Mouse (Mus musculus): ENCODE results near the gene Gm11077.

The Gm11077 gene

GRCm38 (mm10) chr6:140750371-140751080, 21.4 kb downstream of the Gm11077 start:
- DNase-seq = no peak

GRCm38 (mm10) chr6:140766365-140766764, 37.3 kb downstream of the Gm11077 start:
- no peak for DNase-seq

GRCm38 (mm10) chr6:140767237-140767636, 38.2 kb downstream of the Gm11077 start:
- no peak for DNase-seq

GRCm38 (mm10) chr6:140768180-140768579, 39.1 kb downstream of the Gm11077 start:
- no peak for DNase-seq

GRCm38 (mm10) chr6:140768859-140769640, 40.0 kb downstream of the Gm11077 start:
- no peak for DNase-seq

- no peak for DNase-seq
Measured at GRCm38 (mm10) chr6:140776274-140776673, 47.2 kb downstream of the Gm11077 start.

- no peak for DNase-seq
Measured at GRCm38 (mm10) chr6:140782524-140782923, 53.4 kb downstream of the Gm11077 start.

- no peak for DNase-seq
Measured at GRCm38 (mm10) chr6:140786058-140786457, 57.0 kb downstream of the Gm11077 start.

- DNase-seq = no peak
Measured at GRCm38 (mm10) chr6:140789850-140790249, 60.8 kb downstream of the Gm11077 start.

GRCm38 (mm10) chr6:140793676-140794262, 64.7 kb downstream of the Gm11077 start:
- no peak for DNase-seq

- DNase-seq = no peak
Measured at GRCm38 (mm10) chr6:140798841-140799240, 69.8 kb downstream of the Gm11077 start.

GRCm38 (mm10) chr6:140799435-140800040, 70.5 kb downstream of the Gm11077 start:
- no peak for DNase-seq

GRCm38 (mm10) chr6:140800587-140800986, 71.5 kb downstream of the Gm11077 start:
- DNase-seq = no peak

Data from thymus, adult 18-20 months (tissue).